Mouse (Mus musculus) olfactory bulb, adult 2 months (tissue): ENCODE results near the gene Phf11a.
"Not testable (repeated sequence)": the region's sequence is repeated elsewhere in the genome, so short reads cannot be mapped to it uniquely, and the experiment has no call there.

Source experiments
- CTCF ChIP-seq: fragments of 200-500 bp; IDR thresholded peaks from 2 replicates; pipeline ENCODE4 v1.5.1; 2012; ENCODE audit warnings: low read depth, mild to moderate bottlenecking, low read length, moderate library complexity; ENCODE audit not compliant: insufficient read depth
- POLR2A ChIP-seq: fragments of 200-500 bp; IDR thresholded peaks from 2 replicates; pipeline ENCODE4 v1.6.1; 2012; ENCODE audit warnings: mild to moderate bottlenecking, low read depth, low read length, moderate library complexity; ENCODE audit not compliant: insufficient read depth

DNA sequence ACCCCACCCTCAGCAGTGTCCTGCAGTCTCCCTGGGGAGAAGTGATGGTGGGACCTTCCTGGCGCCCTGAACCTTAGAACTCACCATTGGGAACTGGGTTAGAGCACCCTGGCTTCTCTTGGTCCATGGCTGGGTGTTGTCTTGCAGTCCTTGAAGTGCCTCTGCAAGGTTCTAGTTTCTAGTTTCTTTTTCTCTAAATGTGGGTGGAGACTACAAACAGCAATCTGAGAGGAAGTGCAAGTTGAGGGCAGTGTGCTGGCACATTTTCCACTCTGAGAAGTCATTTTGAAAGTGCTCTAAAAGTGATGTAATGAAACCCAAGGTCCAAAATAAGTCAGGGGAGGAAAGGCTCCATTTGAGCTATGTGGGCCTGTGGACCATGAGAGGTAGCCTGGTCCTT lies 43.9 kb upstream of the Phf11a start, which contains the start of gene Phf11b:
- TF ChIP-seq POLR2A, CTCF: not testable (repeated sequence)
